Mouse (Mus musculus) neural tube, embryonic 11.5 days (tissue): ENCODE results near the gene Manbal. TPM values are rescaled to one million over a fixed set of nuclear protein-coding genes. Genes with fewer than 3 reads are reported as not detected.
A peak's percentile ranks its signal among the peaks of the same experiment; 100 is the strongest.

Experiments used
- ATAC-seq: fragments of 200-750 bp; cut with Nextera tagmentation; 2 replicates; pipeline ENCODE4 v1.8.0; 2017; ENCODE audit warnings: moderate number of reproducible peaks, mild to moderate bottlenecking, moderate TSS enrichment, moderate library complexity; ENCODE audit not compliant: insufficient read depth, low FRiP score, low TSS enrichment
- DNase-seq: peaks from one replicate; pipeline ENCODE4 v3.0.0-alpha.2; 2015; ENCODE audit warnings: low spot score
- H3K27ac ChIP-seq: fragments of 300-500 bp; sonication (generic); 2 replicates; pipeline ENCODE4 v1.5.1; 2014; ENCODE audit warnings: low read depth, mild to moderate bottlenecking, low read length
- H3K27me3 ChIP-seq: fragments of 300-500 bp; sonication (generic); 2 replicates; pipeline ENCODE4 v1.6.1; 2014; ENCODE audit warnings: mild to moderate bottlenecking, low read length, mixed read lengths; ENCODE audit not compliant: control insufficient read depth, insufficient read depth
- H3K36me3 ChIP-seq: fragments of 300-500 bp; sonication (generic); 2 replicates; pipeline ENCODE4 v1.6.1; 2014; ENCODE audit warnings: mild to moderate bottlenecking, low read length, moderate library complexity, mixed read lengths; ENCODE audit not compliant: control insufficient read depth, insufficient read depth
- H3K4me1 ChIP-seq: fragments of 300-500 bp; sonication (generic); 2 replicates; pipeline ENCODE4 v1.6.1; 2014; ENCODE audit warnings: low read length, mixed read lengths; ENCODE audit not compliant: control insufficient read depth, insufficient read depth
- H3K4me2 ChIP-seq: fragments of 300-500 bp; sonication (generic); 2 replicates; pipeline ENCODE4 v1.6.1; 2014; ENCODE audit warnings: low read depth, mild to moderate bottlenecking, moderate library complexity
- H3K4me3 ChIP-seq: fragments of 300-500 bp; sonication (generic); 2 replicates; pipeline ENCODE4 v1.5.1; 2014; ENCODE audit warnings: low read depth, low read length
- H3K9ac ChIP-seq: fragments of 300-500 bp; sonication (generic); 2 replicates; pipeline ENCODE4 v1.6.1; 2014; ENCODE audit warnings: mild to moderate bottlenecking, low read length
- H3K9me3 ChIP-seq: fragments of 300-500 bp; sonication (generic); 2 replicates; pipeline ENCODE4 v1.6.1; 2016; ENCODE audit warnings: low read length; ENCODE audit not compliant: control insufficient read depth
- WGBS: fragments of 180-500 bp; shearing (Covaris S2); extraction: QIAGEN DNeasy Blood & Tissue Kit; methylation state at CpG from one replicate; pipeline ENCODE4 v1.1.7; 2014; 5-methylcytosine and 5-hydroxymethylcytosine counted together
- polyA plus RNA-seq: library from polyadenylated mRNA; unstranded; fragments of >200 nt; fragmentation: Nextera tagmentation; extraction: Ambion mirVana; gene quantifications from 2 replicates; pipeline ENCODE4 v1.2.1, GENCODE M21; 2014

Gene Manbal
- polyA plus RNA-seq, 1 experiment from 2014 or later: 34.9 TPM

- Histone ChIP-seq H3K9ac (no peak overlapping the region), H3K27ac (no peak overlapping the region), H3K27me3 (no peaks in the 10 kb centered on the region), H3K36me3 (peaks cover 4% of the 10 kb centered on the region), H3K4me2 (no peak overlapping the region), H3K4me3 (no peak overlapping the region), H3K9me3 (no peaks in the 10 kb centered on the region), H3K4me1 (0 out of 2 replicates have a peak, but pooled peaks cover 3% of the 10 kb centered on the region)
- no peak for ATAC-seq
- WGBS: 71% methylated on average over 5 of the region's 5 CpGs
- no peak for DNase-seq
Measured at GRCm38 (mm10) chr2:157395371-157395770, 28.0 kb downstream of the Manbal start.

GRCm38 (mm10) chr2:157395960-157396359 lies 28.6 kb downstream of the Manbal start:
- peak overlapping the region; percentile 58; the same call in 1 of the 2 replicates for H3K27ac ChIP-seq
- no peak overlapping the region for H3K9ac ChIP-seq
- no peaks in the 10 kb centered on the region for H3K27me3 ChIP-seq
- no peak overlapping the region for H3K4me2 ChIP-seq
- 53% methylated on average over 13 of the region's 13 CpGs for WGBS
- no peak for DNase-seq
- no peak for ATAC-seq
- H3K4me3 ChIP-seq: no peak overlapping the region
- 0 out of 2 replicates have a peak, but pooled peaks cover 3% of the 10 kb centered on the region for H3K4me1 ChIP-seq
- peaks cover 4% of the 10 kb centered on the region for H3K36me3 ChIP-seq
- H3K9me3 ChIP-seq: no peaks in the 10 kb centered on the region

DNA sequence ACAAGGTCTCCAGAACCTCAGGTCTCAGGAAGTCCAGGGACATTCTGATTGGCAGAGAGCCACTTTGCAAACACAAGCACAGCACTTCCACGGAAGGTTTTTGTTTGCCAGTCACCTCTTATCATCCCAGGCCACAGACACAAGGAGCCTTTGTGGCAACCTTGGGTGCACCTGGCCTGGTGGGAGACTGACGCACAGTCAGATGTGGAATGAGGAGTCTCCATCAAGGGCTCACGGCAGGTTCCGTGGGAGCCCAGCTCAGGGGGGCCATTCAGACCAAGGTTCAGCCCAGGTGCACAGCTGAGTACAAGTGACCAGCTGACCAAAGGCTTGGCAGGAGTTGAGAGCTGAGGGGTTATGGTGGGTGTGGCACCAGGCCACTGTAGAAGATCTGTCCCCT lies 30.0 kb downstream of the Manbal start:
- peaks cover 4% of the 10 kb centered on the region for H3K36me3 ChIP-seq
- H3K27ac ChIP-seq: no peak overlapping the region
- H3K9ac ChIP-seq: no peak overlapping the region; the same call in 1 of the 2 replicates
- no peaks in the 10 kb centered on the region for H3K27me3 ChIP-seq
- DNase-seq (no peak), ATAC-seq (no peak)
- no peak overlapping the region for H3K4me3 ChIP-seq
- WGBS: 92% methylated on average over 4 of the region's 4 CpGs
- 0 out of 2 replicates have a peak, but pooled peaks cover 3% of the 10 kb centered on the region for H3K4me1 ChIP-seq
- no peak overlapping the region for H3K4me2 ChIP-seq
- no peaks in the 10 kb centered on the region for H3K9me3 ChIP-seq

GRCm38 (mm10) chr2:157398539-157398938 lies 31.1 kb downstream of the Manbal start:
- no peak for DNase-seq
- ATAC-seq: no peak
- H3K9ac ChIP-seq: no peak overlapping the region
- whole genome bisulfite sequencing: 96% methylated on average over 4 of the region's 4 CpGs
- 0 out of 2 replicates have a peak, but pooled peaks cover 3% of the 10 kb centered on the region for H3K4me1 ChIP-seq
- H3K27ac ChIP-seq: no peak overlapping the region
- no peaks in the 10 kb centered on the region for H3K9me3 ChIP-seq
- peaks cover 4% of the 10 kb centered on the region for H3K36me3 ChIP-seq
- H3K27me3 ChIP-seq: no peaks in the 10 kb centered on the region
- no peak overlapping the region for H3K4me3 ChIP-seq
- no peak overlapping the region for H3K4me2 ChIP-seq

DNA sequence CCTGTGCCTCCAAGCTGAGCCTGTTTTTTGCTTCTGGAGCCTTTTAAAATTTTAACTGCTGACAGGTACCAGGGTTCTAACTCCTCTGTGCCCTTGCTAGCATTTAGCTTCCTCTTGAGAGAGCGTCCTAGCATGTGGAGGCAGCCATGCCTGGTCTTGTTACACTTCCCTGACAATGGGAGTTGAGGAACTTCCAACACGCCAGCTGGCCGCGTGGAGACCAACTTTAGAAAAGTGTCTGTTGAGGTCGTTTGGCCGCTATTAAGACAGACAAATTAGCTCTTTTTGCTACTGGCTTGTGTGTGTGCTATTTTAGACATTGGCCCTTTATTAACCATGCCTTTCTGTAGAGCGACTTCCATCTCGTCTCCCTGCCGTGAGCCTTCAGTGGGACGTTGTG lies 32.4 kb downstream of the Manbal start:
- ATAC-seq (no peak), DNase-seq (no peak)
- WGBS: 89% methylated on average over 10 of the region's 10 CpGs
- H3K4me2 ChIP-seq: no peak overlapping the region
- no peak overlapping the region for H3K27ac ChIP-seq
- no peak overlapping the region for H3K9ac ChIP-seq
- no peaks in the 10 kb centered on the region for H3K9me3 ChIP-seq
- 0 out of 2 replicates have a peak, but pooled peaks cover 3% of the 10 kb centered on the region for H3K4me1 ChIP-seq
- no peaks in the 10 kb centered on the region for H3K27me3 ChIP-seq
- peaks cover 4% of the 10 kb centered on the region for H3K36me3 ChIP-seq
- H3K4me3 ChIP-seq: no peak overlapping the region

DNA sequence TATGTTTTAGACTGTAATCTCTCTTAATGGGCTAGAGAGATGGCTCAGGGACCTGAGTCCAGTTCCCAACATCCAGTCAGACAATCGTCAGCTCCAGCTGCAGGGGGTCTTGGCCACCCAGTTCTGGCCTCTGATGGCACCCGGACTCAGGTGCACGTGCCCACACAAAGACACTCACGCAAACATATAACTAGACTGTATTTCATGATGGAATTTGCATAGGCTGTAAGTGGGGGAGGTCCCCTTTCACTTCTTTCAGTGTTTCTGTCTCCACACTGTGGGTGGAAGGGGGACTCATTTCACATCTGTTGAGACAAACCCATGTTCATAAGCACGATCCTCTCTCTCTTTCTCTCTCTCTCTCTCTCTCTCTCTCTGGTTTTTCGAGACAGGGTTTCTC lies 33.1 kb downstream of the Manbal start:
- Histone ChIP-seq H3K9me3 (no peaks in the 10 kb centered on the region), H3K36me3 (peaks cover 4% of the 10 kb centered on the region), H3K4me2 (no peak overlapping the region), H3K4me3 (no peak overlapping the region), H3K9ac (no peak overlapping the region), H3K27ac (no peak overlapping the region), H3K4me1 (no peaks in the 10 kb centered on the region), H3K27me3 (no peaks in the 10 kb centered on the region)
- no peak for ATAC-seq
- DNase-seq: no peak
- 94% methylated on average over 6 of the region's 6 CpGs for WGBS

GRCm38 (mm10) chr2:157401261-157401660 lies 33.9 kb downstream of the Manbal start:
- Histone ChIP-seq H3K4me3 (no peak overlapping the region), H3K4me2 (no peak overlapping the region), H3K9ac (no peak overlapping the region), H3K27ac (no peak overlapping the region), H3K27me3 (no peaks in the 10 kb centered on the region), H3K36me3 (peaks cover 4% of the 10 kb centered on the region), H3K4me1 (no peaks in the 10 kb centered on the region), H3K9me3 (no peaks in the 10 kb centered on the region)
- DNase-seq (no peak), ATAC-seq (no peak)
- 87% methylated on average over 2 of the region's 2 CpGs for WGBS

DNA sequence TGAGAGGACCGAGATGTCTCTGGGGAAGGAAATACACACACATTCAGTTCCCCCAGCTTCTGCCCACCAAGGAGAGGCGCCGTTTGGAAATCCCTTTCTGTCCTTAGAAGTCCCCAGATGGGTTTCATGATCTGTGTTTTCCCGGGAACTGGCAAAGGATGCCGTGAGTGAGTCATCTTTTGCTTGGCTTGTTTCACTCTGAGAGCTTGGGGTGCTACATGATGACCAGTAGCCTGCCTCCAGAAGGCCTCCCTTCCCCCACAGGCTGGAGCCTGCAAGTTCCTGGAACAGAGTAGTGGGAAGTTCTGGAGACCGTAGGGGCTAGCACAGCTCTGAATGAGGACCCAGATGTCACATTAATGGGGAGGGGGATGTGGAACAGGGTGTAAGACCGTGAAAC lies 40.2 kb downstream of the Manbal start:
- DNase-seq (no peak), ATAC-seq (no peak)
- Histone ChIP-seq H3K9ac (no peak overlapping the region), H3K4me2 (no peak overlapping the region), H3K9me3 (no peaks in the 10 kb centered on the region), H3K27me3 (no peaks in the 10 kb centered on the region), H3K27ac (no peak overlapping the region), H3K36me3 (no peaks in the 10 kb centered on the region), H3K4me1 (peaks cover 4% of the 10 kb centered on the region; the same call in 1 of the 2 replicates), H3K4me3 (no peak overlapping the region)
- 87% methylated on average over 7 of the region's 7 CpGs for WGBS

DNA sequence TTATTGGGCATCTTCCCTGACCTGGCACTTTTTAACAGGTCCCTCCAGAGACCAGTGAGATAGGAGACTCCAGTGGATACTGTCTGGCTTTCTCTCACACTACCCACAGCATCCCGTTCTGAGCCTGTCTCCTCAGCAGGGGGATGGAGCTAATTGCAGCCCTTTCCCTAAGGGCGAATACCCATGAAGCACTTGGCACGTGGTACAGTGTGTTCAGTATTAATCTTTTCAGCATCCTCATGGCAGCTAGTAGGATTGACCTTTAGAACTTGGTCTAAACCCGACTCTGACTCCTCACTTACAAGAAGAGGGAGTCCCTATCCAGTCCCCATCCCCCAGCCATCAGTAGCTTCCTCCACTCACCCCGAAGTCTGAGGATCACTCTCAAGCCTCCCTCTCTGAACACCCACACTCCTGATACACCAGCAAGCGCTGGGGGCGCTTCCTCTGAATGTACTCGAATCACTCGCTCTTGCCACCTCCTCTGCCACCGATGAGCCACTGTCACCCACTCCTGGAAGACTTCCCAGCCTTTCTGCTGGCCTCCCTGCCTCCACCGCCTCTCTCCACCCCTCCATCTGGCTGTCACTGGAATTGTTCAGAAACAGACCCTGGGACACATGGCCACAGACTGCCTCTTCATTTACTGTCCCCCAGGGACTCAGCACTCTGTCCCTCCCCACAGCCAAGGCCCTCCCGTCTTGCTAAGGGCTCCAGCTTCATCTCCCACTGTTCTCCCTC lies 42.6 kb downstream of the Manbal start:
- peaks cover 4% of the 10 kb centered on the region; the same call in 1 of the 2 replicates for H3K4me1 ChIP-seq
- no peak overlapping the region for H3K9ac ChIP-seq
- no peak overlapping the region for H3K27ac ChIP-seq
- H3K36me3 ChIP-seq: no peaks in the 10 kb centered on the region
- no peak overlapping the region for H3K4me2 ChIP-seq
- ATAC-seq: no peak
- no peak for DNase-seq
- H3K9me3 ChIP-seq: no peaks in the 10 kb centered on the region
- WGBS: 66% methylated on average over 12 of the region's 12 CpGs
- H3K27me3 ChIP-seq: no peaks in the 10 kb centered on the region
- H3K4me3 ChIP-seq: no peak overlapping the region
